Mouse (Mus musculus): ENCODE measurements around the gene Rpf1. TPM values are rescaled to one million over a fixed set of nuclear protein-coding genes. Genes with fewer than 3 reads are reported as not detected.

The Rpf1 gene
- total and polyA plus RNA-seq, 3 experiments, result 100 to 262 (median 185) TPM

DNA sequence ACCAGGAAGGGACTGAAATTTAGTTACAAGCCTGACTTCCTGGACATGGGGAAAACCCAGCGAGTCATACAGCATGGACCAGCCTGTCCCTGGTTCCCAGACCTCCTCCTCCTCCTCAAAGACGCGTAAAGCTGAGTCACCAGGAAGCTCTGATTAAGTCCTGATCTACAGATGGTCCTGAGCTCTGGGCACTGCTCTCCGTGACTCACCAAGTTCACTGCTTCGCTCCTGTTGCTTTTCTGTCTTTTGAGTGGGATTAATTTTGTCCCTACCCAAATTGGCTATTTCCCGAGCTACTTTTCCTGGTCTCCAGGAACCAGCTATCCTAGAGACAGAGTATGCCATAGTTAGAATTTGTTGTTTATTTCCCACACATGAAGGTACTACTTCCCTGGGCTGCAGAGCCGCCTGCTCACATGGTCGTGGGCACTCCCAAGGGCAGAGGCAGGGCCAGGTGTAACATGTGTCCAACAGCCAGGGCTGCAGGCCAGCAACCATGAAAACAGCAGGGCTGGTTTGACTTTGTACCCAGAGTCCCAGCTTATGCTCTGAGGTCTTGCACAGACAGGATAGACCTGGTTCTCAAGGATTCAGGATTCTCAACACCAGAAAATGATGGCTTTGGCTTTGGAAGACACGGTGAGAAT is 46.8 kb upstream of the Rpf1 start:
- in situ Hi-C loops (cut with MboI; ENCODE audit: low pct_ligation_motif_present, low pct_unique_long_range_greater_than_20kb, low sequenced_read_pairs) (loop anchor here (5.0 kb wide), 1 partner anchor 209 kb away; no protein-coding TSS in a partner anchor), dilution Hi-C loops (cut with MboI; ENCODE audit: extremely low pct_ligation_motif_present, extremely low pct_unique_long_range_greater_than_20kb, low sequenced_read_pairs) (no loop called here)
- Histone ChIP-seq H3K27me3 (replicated peaks) (no peaks in the 10 kb centered on the region), H3K4me3 (replicated peaks in 1 of 3; ENCODE audit: low read depth in 2 of 3, low read length in 2 of 3, poor library complexity in 1 of 3) (no peak overlapping the region), H3K36me3 (replicated peaks in 1 of 2; ENCODE audit: control insufficient read depth in 1 of 2, insufficient read depth in 1 of 2, low read length in 1 of 2) (no peaks in the 10 kb centered on the region), H3K27ac (ENCODE audit: insufficient read depth, low read depth) (no peak overlapping the region), H3K9ac (ENCODE audit: insufficient read depth, low read depth) (no peak overlapping the region), H3K4me2 (ENCODE audit: insufficient read depth, low read depth, poor library complexity, severe bottlenecking) (no peak overlapping the region), H3K9me3 (replicated peaks; ENCODE audit: low read length) (no peaks in the 10 kb centered on the region), H3K4me1 (ENCODE audit: control insufficient read depth in 1 of 2, insufficient read depth in 2 of 2) (peaks cover 3 to 14% of the 10 kb centered on the region in 2 experiments; a peak in 2 of 4 replicates), H3K79me2 (replicated peaks; ENCODE audit: control insufficient read depth, extremely low read depth, insufficient read depth, poor library complexity, severe bottlenecking) (no peaks in the 10 kb centered on the region)
- TF ChIP-seq GABPA (IDR thresholded peaks at IDR 0.05; ENCODE audit: insufficient replicate concordance, low read depth, low read length) (no peak), ETS1 (conservative IDR thresholded peaks at IDR 0.05; ENCODE audit: low read depth, low read length) (no peak), BHLHE40 (IDR thresholded peaks at IDR 0.05; ENCODE audit: low read depth, low read length) (no peak), HCFC1 (IDR thresholded peaks at IDR 0.05; ENCODE audit: low read depth, low read length) (no peak), MXI1 (IDR thresholded peaks at IDR 0.05; ENCODE audit: low read depth, low read length) (no peak), CHD1 (IDR thresholded peaks at IDR 0.05; ENCODE audit: low read depth, low read length) (no peak), EP300 (IDR thresholded peaks at IDR 0.05; ENCODE audit: low read length) (no peak), E2F4 (IDR thresholded peaks at IDR 0.05; ENCODE audit: insufficient replicate concordance, low read depth, low read length) (no peak), POLR2AphosphoS2 (IDR thresholded peaks at IDR 0.05; ENCODE audit: low read depth, low read length) (no peak), ZKSCAN1 (IDR thresholded peaks at IDR 0.05; ENCODE audit: borderline replicate concordance, low read depth, low read length) (no peak), RCOR1 (conservative IDR thresholded peaks at IDR 0.05; ENCODE audit: low read depth, low read length) (no peak), POLR2A (IDR thresholded peaks at IDR 0.05; ENCODE audit: low read depth, low read length) (no peak)
- DNase-seq (ENCODE audit: extremely low read depth), result peak; percentile 38

- Histone ChIP-seq H3K36me3 (replicated peaks in 1 of 2; ENCODE audit: control insufficient read depth in 1 of 2, insufficient read depth in 1 of 2, low read length in 1 of 2) (no peaks in the 10 kb centered on the region), H3K4me3 (replicated peaks in 1 of 3; ENCODE audit: low read depth in 2 of 3, low read length in 2 of 3, poor library complexity in 1 of 3) (no peak overlapping the region), H3K79me2 (replicated peaks; ENCODE audit: control insufficient read depth, extremely low read depth, insufficient read depth, poor library complexity, severe bottlenecking) (no peaks in the 10 kb centered on the region), H3K4me2 (ENCODE audit: insufficient read depth, low read depth, poor library complexity, severe bottlenecking) (no peak overlapping the region), H3K27me3 (replicated peaks) (no peaks in the 10 kb centered on the region), H3K4me1 (ENCODE audit: control insufficient read depth in 1 of 2, insufficient read depth in 2 of 2) (peaks cover 3 to 14% of the 10 kb centered on the region in 2 experiments; a peak in 2 of 4 replicates), H3K27ac (ENCODE audit: insufficient read depth, low read depth) (no peak overlapping the region), H3K9me3 (replicated peaks; ENCODE audit: low read length) (no peaks in the 10 kb centered on the region), H3K9ac (ENCODE audit: insufficient read depth, low read depth) (no peak overlapping the region)
- no peak for DNase-seq (ENCODE audit: extremely low read depth)
- dilution Hi-C loops (cut with MboI; ENCODE audit: extremely low pct_ligation_motif_present, extremely low pct_unique_long_range_greater_than_20kb, low sequenced_read_pairs) (no loop called here), in situ Hi-C loops (cut with MboI; ENCODE audit: low pct_ligation_motif_present, low pct_unique_long_range_greater_than_20kb, low sequenced_read_pairs) (loop anchor here (5.0 kb wide), 1 partner anchor 210 kb away; no protein-coding TSS in a partner anchor)
- TF ChIP-seq KAT2A (IDR thresholded peaks at IDR 0.05; ENCODE audit: insufficient replicate concordance, low read length) (no peak), MYC (IDR thresholded peaks at IDR 0.05; ENCODE audit: low read depth, low read length) (no peak), JUN (IDR thresholded peaks at IDR 0.05; ENCODE audit: insufficient read depth, low read depth, low read length) (no peak), BHLHE40 (IDR thresholded peaks at IDR 0.05; ENCODE audit: low read depth, low read length) (no peak), ZNF384 (IDR thresholded peaks at IDR 0.05; ENCODE audit: low read depth, low read length) (no peak), MAX (IDR thresholded peaks at IDR 0.05; ENCODE audit: low read length) (no peak), RCOR1 (conservative IDR thresholded peaks at IDR 0.05; ENCODE audit: low read depth, low read length) (no peak), MAFK (IDR thresholded peaks at IDR 0.05; ENCODE audit: insufficient replicate concordance, low read length) (no peak), NELFE (IDR thresholded peaks at IDR 0.05; ENCODE audit: low read depth, low read length) (no peak), ZMIZ1 (IDR thresholded peaks at IDR 0.05; ENCODE audit: low read depth, low read length) (no peak), ZC3H11A (IDR thresholded peaks at IDR 0.05; ENCODE audit: low read depth, low read length) (no peak), JUND (conservative IDR thresholded peaks at IDR 0.05; ENCODE audit: low read depth, low read length) (no peak), MAZ (IDR thresholded peaks at IDR 0.05; ENCODE audit: low read depth, low read length) (no peak), POLR2AphosphoS2 (IDR thresholded peaks at IDR 0.05; ENCODE audit: low read depth, low read length) (no peak), ZKSCAN1 (IDR thresholded peaks at IDR 0.05; ENCODE audit: borderline replicate concordance, low read depth, low read length) (no peak), PAX5 (IDR thresholded peaks at IDR 0.05; ENCODE audit: low read length) (no peak)
Measured at GRCm38 (mm10) chr3:146567366-146567765, 46.1 kb upstream of the Rpf1 start.
